Mouse (Mus musculus): ENCODE measurements around the gene Ppfia1.

DNA sequence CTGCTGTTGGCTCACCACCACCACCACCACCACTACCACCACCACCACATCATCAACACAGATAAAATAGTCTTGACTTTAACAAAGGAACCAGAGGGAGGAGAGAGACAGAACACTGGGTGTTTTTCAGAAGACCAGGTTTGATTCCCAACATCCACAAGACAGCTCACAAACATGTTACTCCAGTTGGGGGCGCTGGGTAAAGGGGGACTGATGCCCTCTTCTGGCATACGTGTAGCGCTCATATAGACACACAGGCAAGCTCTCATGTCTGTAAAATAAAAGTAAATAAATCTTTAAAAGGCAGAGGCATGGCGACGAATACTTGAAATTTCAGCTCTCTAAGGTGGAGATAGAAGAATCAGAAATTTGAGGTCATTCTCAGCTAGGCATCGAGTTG lies 5.0 kb upstream of the Ppfia1 start:
- TF ChIP-seq POLR2A (IDR thresholded peaks at IDR 0.05; ENCODE audit: extremely low read depth, insufficient read depth, low read length) (no peak), CTCF (IDR thresholded peaks at IDR 0.05; ENCODE audit: extremely low read depth, insufficient read depth, low read length) (0 out of 2 replicates have a peak, but pooled peaks have one; percentile 8)

All from cortical plate, adult 2 months (tissue).